Mouse (Mus musculus) kidney, embryonic 15.5 days (tissue): Measurements from ENCODE around the gene Cyren. TPM values are rescaled to one million over a fixed set of nuclear protein-coding genes. Genes with fewer than 3 reads are reported as not detected.
A peak's percentile ranks its signal among the peaks of the same experiment; 100 is the strongest.

ENCODE experiments used
- ATAC-seq: fragments of 200-750 bp; cut with Nextera tagmentation; replicated peaks from 2 replicates; pipeline ENCODE4 v1.8.0; 2017; ENCODE audit warnings: moderate TSS enrichment; ENCODE audit not compliant: low FRiP score
- H3K27ac ChIP-seq: fragments of 300-500 bp; sonication (generic); 2 replicates; pipeline ENCODE4 v1.5.1; 2015; ENCODE audit warnings: mild to moderate bottlenecking, inconsistent platforms
- H3K27me3 ChIP-seq: fragments of 300-500 bp; sonication (generic); 2 replicates; pipeline ENCODE4 v1.6.1; 2015; ENCODE audit warnings: inconsistent platforms
- H3K36me3 ChIP-seq: fragments of 300-500 bp; sonication (generic); 2 replicates; pipeline ENCODE4 v1.6.1; 2015; ENCODE audit warnings: inconsistent platforms
- H3K4me1 ChIP-seq: fragments of 300-500 bp; sonication (generic); 2 replicates; pipeline ENCODE4 v1.6.1; 2015; ENCODE audit warnings: inconsistent platforms
- H3K4me2 ChIP-seq: fragments of 300-500 bp; sonication (generic); 2 replicates; pipeline ENCODE4 v1.6.1; 2015; ENCODE audit warnings: moderate library complexity, mild to moderate bottlenecking, inconsistent platforms
- H3K4me3 ChIP-seq: fragments of 300-500 bp; sonication (generic); replicated peaks from 2 replicates; pipeline ENCODE4 v1.5.1; 2015; ENCODE audit warnings: mild to moderate bottlenecking, inconsistent platforms
- H3K9ac ChIP-seq: fragments of 300-500 bp; sonication (generic); 2 replicates; pipeline ENCODE4 v1.6.1; 2015; ENCODE audit warnings: mild to moderate bottlenecking, inconsistent platforms
- H3K9me3 ChIP-seq: fragments of 300-500 bp; sonication (generic); replicated peaks from 2 replicates; pipeline ENCODE4 v1.6.1; 2016; ENCODE audit warnings: inconsistent platforms
- WGBS: fragments of 180-500 bp; shearing (Covaris S2); methylation state at CpG from one replicate; pipeline ENCODE4 v1.1.7; 2015; ENCODE audit warnings: mixed read lengths; 5-methylcytosine and 5-hydroxymethylcytosine counted together
- polyA plus RNA-seq: library from polyadenylated mRNA; unstranded; fragments of >200 nt; fragmentation: Nextera tagmentation; extraction: Ambion mirVana; gene quantifications from 2 replicates; pipeline ENCODE4 v1.2.1, GENCODE M21; 2015

Gene Cyren
- polyA plus RNA-seq, 1 experiment from 2014 or later, result 15.6 TPM

DNA sequence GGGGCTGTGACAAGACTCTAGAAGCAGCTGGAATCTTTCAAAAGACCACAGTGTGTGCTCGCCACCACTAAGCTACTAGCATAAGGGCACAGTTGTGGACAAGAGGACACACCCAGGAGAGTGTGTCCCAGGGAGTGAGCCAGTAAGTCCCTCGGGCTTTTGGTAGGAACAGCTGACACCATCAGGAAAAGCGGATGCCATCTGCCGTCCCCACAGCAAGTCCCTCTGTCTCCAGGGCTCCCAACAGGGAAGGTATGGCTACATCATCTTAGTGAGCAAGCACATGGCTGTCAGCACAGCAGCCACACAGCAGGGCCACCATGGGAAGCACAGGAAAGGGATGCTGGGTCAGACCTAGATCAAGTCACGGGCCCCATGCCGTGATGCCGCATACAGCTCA, 17.7 kb upstream of the Cyren start:
- Histone ChIP-seq H3K27ac (no peak overlapping the region), H3K4me2 (no peak overlapping the region), H3K36me3 (peaks cover 86% of the 10 kb centered on the region), H3K4me3 (no peak overlapping the region), H3K9ac (no peak overlapping the region), H3K4me1 (no peaks in the 10 kb centered on the region), H3K9me3 (no peaks in the 10 kb centered on the region), H3K27me3 (no peaks in the 10 kb centered on the region)
- WGBS, result 85% methylated on average over 7 of the region's 7 CpGs
- no peak for ATAC-seq

DNA sequence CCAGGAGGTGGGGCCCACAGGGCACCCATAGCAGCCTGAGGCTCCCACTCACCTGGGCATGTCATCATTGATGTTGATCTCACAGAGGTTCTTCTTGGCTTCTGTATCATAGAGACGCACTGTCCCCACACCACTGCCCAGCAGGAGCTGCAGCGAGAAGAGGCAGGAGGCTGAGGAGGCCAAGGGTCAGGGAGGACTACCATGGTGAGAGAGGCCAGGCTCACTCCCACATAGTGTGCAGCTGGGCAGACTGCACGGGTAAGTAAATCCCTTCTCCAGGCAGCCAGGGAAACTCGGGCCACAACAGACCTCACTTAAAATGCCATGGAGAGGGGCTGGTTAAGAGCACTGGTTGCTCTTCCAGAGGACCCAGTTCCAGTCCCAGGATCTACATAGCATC, 11.3 kb upstream of the Cyren start:
- peak; percentile 76 for ATAC-seq
- WGBS, result 39% methylated on average over 4 of the region's 4 CpGs
- Histone ChIP-seq H3K9me3 (no peaks in the 10 kb centered on the region), H3K27ac (0 out of 2 replicates have a peak overlapping the region, but pooled peaks have one; percentile 61), H3K27me3 (no peaks in the 10 kb centered on the region), H3K4me2 (no peak overlapping the region), H3K4me1 (peaks cover 14% of the 10 kb centered on the region), H3K36me3 (peaks cover 77% of the 10 kb centered on the region), H3K4me3 (no peak overlapping the region), H3K9ac (no peak overlapping the region)

DNA sequence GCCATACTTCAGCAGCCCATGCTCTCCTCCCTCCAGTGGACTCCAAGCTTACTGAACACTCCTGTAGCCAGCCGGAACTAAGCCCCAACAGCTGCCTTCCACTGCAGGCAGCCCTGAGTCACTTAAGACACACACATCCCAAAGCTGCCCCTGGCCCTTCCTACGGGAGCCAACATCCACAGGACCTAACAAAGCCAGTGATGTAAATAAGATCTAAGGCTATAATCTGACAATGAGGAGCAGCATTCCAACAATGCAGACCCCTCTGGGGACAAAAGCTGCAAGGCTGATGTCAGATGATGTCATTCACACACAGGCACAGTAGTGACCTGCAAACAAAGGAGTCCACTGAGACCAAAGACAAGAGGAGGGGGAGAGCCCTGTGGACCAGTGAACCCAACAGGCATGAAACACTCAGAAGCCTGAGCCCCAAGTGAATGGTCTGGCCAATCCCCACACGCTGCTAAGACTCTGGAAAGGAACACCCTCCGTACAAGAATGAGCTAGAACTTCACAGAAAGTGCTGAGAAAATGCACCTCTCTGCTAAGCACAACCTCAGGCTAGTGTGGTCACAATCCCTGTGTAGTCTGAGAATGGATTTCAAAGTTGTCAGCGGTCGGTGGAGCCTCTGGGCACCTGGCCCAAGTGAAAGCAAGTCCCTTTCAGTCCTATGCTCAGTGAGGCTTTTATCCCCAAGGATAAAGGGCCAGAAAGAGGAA, 9.4 kb upstream of the Cyren start:
- Histone ChIP-seq H3K9ac (no peak overlapping the region), H3K36me3 (peaks cover 76% of the 10 kb centered on the region), H3K4me2 (no peak overlapping the region), H3K4me1 (peaks cover 14% of the 10 kb centered on the region), H3K27me3 (no peaks in the 10 kb centered on the region), H3K9me3 (no peaks in the 10 kb centered on the region), H3K27ac (no peak overlapping the region), H3K4me3 (no peak overlapping the region)
- no peak for ATAC-seq
- WGBS, result 77% methylated on average over 6 of the region's 6 CpGs

DNA sequence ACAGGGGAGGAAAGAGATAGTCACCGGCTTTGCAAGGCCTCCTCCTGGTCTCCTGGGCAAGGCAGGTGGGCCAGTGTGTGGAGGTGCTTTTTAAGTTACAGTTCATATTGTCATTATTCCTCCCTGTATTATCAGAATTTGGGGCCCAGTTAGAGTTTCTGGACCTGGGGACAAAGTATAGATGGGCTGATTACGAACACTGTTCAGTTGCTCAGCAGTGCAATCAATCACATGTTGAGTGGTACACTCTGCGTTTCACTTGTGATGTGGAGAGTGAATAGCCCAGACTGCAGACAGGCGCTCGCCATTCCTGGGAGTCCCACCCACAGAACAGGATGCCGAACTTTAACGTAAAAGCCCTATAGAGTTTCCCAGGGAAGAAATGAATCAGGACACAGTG, 6.9 kb upstream of the Cyren start:
- Histone ChIP-seq H3K36me3 (peaks cover 73% of the 10 kb centered on the region), H3K4me2 (no peak overlapping the region), H3K4me1 (peaks cover 14% of the 10 kb centered on the region), H3K9ac (no peak overlapping the region), H3K27me3 (no peaks in the 10 kb centered on the region), H3K9me3 (no peaks in the 10 kb centered on the region), H3K27ac (no peak overlapping the region), H3K4me3 (no peak overlapping the region)
- 85% methylated on average over 7 of the region's 7 CpGs for WGBS
- no peak for ATAC-seq

DNA sequence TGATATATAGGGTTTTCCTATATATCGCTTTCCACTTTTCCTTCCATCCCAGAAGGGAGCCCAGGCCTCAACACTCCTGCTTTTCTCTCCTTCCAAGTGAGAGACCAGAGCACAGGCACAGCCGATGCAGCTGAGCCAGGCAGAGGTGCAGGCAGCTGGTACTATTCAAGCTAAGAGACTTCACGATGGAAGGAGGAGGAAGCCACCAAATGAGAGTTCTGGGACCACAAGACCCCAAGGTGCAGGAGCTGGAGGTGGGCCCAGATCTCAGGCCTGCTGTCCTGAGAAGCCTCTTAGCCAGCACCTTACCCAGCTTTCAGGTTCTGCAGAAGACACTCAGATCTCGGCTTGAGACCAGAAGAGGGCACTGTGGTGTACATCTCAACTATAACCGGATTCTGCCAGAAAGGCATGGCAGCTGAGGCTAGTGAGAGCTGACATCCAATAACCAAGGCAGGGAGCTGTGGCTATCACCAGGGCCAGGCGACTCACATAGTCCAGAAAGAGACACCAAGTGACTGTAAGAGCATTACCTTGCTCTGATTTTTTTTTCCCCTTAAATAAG, 2.1 kb upstream of the Cyren start:
- peaks cover 29% of the 10 kb centered on the region for H3K4me1 ChIP-seq
- ATAC-seq, result no peak
- H3K9me3 ChIP-seq, result no peaks in the 10 kb centered on the region
- peaks cover 50% of the 10 kb centered on the region for H3K36me3 ChIP-seq
- 52% methylated on average over 6 of the region's 6 CpGs for WGBS
- no peak overlapping the region for H3K4me3 ChIP-seq
- no peak overlapping the region for H3K9ac ChIP-seq
- H3K4me2 ChIP-seq, result no peak overlapping the region
- H3K27me3 ChIP-seq, result no peaks in the 10 kb centered on the region
- no peak overlapping the region for H3K27ac ChIP-seq

DNA sequence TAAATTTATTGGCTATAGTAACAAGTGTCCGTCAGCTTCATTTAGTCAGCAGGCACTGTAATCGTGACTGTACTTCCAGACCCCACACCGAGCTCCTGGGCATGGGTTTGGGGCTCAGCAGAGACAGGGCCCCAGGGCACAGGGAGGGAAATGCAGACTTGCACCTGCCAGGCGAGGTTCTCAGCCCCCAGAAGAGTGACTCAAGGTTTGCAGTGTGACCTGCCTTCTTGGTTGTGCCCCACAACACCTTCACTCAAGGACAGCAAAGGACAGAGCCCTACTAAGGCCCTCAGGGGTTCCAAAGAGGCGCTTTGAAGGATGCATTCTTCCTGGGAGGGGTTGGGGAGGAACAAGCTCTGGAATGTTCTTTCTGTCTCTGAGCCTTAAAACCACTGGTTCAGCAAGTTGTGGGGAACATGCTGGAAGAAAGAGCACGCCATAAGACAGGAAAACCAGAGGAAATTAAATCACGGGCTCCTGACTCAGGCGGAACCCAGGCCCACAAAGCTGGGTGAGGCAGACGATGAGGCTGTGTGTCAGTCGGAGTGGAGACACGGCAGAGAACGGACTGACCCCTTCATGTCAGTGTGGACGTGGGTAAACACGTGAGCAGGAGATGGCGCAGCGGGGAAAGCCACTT, 1.4 kb upstream of the Cyren start:
- ATAC-seq, result no peak
- H3K27me3 ChIP-seq, result no peaks in the 10 kb centered on the region
- no peak overlapping the region for H3K27ac ChIP-seq
- peaks cover 45% of the 10 kb centered on the region for H3K36me3 ChIP-seq
- no peaks in the 10 kb centered on the region for H3K9me3 ChIP-seq
- no peak overlapping the region for H3K4me3 ChIP-seq
- H3K9ac ChIP-seq, result no peak overlapping the region
- H3K4me2 ChIP-seq, result no peak overlapping the region
- WGBS, result 87% methylated on average over 16 of the region's 16 CpGs
- peaks cover 36% of the 10 kb centered on the region for H3K4me1 ChIP-seq

DNA sequence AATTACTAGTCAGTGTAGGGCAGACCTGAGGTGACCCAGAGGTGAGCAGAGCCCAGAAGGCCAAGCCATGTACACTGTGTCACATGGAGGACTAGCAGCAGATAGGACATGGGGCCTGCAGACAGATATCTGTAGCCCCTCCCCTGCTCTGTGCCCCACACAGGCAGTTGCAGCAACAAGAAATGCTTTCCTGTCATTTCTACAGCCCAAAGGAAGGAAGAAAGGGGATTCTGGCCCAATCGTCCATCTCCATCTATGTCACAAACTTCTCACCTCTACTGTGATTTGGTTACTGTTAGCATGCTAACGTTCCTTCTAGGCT, 1.1 kb downstream of the Cyren start:
- H3K27me3 ChIP-seq, result no peaks in the 10 kb centered on the region
- peaks cover 42% of the 10 kb centered on the region for H3K4me1 ChIP-seq
- H3K36me3 ChIP-seq, result peaks cover 23% of the 10 kb centered on the region
- no peak for ATAC-seq
- 25% methylated on average over 2 of the region's 2 CpGs for WGBS
- peak overlapping the region; percentile 97; the same call in 1 of the 2 replicates for H3K27ac ChIP-seq
- no peaks in the 10 kb centered on the region for H3K9me3 ChIP-seq
- peak overlapping the region; percentile 83 for H3K4me3 ChIP-seq
- H3K9ac ChIP-seq, result peak overlapping the region; percentile 96
- H3K4me2 ChIP-seq, result peak overlapping the region; percentile 70

DNA sequence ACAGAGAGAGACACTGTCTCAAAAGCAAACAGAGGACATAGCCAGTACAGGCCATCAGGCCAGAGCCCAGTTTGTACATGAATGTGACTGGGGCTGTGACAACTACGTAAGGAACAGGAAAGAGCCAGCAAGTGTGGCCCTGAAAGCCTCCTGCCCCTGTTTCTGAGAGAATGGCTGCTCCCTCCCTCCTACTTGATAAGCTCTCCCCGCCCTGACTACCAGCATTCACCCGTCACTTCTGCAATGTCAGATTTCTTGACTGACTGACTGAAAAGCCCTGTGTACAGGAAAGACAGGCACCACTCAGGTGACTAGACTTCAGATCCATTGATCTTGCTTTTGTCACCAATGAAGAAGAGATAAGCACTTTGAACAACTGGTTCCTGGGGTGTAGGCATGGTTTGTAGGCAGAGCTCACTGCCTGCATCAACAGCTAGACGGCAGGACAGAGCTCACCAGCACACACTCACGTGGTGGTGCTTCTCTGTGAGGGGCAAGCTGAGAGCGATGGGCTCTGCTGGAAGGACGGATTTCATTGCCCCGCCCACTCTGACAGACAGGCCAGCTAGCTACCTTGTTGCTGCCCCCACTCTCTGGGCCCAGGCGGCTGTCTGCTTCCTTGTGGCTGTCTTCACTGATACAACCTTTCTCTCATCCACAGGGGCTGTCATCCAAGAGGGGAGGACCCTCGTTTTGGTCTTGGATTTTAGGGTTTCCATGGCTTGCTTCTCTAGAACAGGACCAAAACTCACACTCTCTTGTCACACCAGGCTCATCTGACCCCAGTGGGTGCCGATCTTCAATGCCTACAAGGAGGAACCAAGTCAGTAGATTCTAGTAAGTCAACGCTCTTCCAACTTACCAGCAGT, 1.7 kb downstream of the Cyren start:
- 66% methylated on average over 12 of the region's 12 CpGs for WGBS
- Histone ChIP-seq H3K36me3 (peaks cover 22% of the 10 kb centered on the region), H3K27ac (peak overlapping the region; percentile 97; the same call in 1 of the 2 replicates), H3K4me3 (no peak overlapping the region), H3K9me3 (no peaks in the 10 kb centered on the region), H3K27me3 (no peaks in the 10 kb centered on the region), H3K4me2 (peak overlapping the region; percentile 70), H3K4me1 (peaks cover 42% of the 10 kb centered on the region), H3K9ac (0 out of 2 replicates have a peak overlapping the region, but pooled peaks have one; percentile 96)
- no peak for ATAC-seq

DNA sequence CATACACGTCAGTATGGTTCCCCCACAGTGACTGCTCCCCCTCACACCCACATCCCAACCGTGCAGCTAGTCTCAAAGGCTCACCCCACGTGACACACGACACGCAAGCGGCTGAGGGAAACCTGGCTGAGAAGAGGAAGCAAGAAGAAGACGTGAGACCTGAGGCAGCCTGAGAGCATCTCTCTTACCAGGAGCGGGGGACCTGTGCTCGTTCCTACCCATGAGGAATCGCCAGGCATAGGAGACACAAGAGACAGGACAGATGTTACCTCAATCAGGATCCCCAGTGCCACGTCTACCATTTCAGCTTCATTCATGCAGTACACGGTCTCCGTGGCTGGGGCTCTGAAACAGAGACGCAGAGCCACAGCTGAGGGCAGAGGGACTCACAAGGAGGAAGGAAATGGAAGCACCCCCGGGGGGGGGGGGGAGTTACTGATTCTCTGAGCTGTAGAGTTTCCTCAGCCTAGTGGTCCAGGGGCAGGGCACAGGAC, 2.5 kb downstream of the Cyren start:
- 78% methylated on average over 15 of the region's 15 CpGs for WGBS
- Histone ChIP-seq H3K4me2 (no peak overlapping the region), H3K4me1 (peaks cover 47% of the 10 kb centered on the region), H3K9ac (no peak overlapping the region), H3K36me3 (peaks cover 14% of the 10 kb centered on the region; the same call in 1 of the 2 replicates), H3K9me3 (no peaks in the 10 kb centered on the region), H3K27me3 (no peaks in the 10 kb centered on the region), H3K4me3 (no peak overlapping the region), H3K27ac (peak overlapping the region; percentile 80)
- ATAC-seq, result no peak

DNA sequence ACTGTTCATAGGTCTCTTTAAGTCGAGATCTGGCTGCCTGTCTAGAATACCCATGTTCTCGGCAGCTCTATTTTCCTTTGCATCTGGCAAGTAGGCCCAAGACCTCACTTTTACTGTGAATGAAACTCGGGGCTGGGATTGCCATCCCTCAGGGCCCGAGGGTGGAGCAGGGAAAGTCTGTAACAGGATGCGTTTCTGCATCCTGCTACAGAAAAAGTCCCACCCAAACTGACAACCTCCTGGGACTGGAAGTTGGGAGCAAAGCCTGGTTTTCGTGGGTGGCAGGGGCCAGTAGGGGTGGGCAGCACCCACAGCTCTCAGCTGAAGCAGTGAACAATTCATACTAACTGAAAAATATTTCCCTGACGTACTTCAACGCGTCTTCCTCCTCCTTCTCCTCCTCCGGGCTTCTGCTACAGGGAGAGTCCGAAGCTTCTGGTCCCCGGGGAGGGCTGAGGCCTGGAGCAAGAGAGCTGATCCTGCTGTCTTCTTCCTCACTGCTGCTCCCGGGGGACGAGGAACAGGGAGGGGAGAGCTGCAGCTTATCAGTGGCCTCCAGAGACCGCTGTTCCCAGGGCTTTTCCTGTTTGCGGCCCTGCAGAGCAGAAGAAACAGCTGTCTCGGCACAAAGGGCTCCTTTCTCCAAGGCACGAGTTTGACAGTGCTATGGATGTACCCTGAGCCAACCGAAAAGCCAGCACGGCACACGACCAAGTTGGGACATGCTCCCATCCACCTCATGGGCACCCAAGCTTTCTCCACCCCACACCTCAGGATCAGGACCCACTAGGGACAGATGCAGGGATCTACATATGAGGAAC, 3.5 kb downstream of the Cyren start:
- Histone ChIP-seq H3K9ac (0 out of 2 replicates have a peak overlapping the region, but pooled peaks have one; percentile 10), H3K4me1 (peaks cover 47% of the 10 kb centered on the region), H3K4me3 (no peak overlapping the region), H3K9me3 (no peaks in the 10 kb centered on the region), H3K4me2 (peak overlapping the region; percentile 14; the same call in 1 of the 2 replicates), H3K27ac (peak overlapping the region; percentile 80), H3K27me3 (no peaks in the 10 kb centered on the region), H3K36me3 (peaks cover 6% of the 10 kb centered on the region; the same call in 1 of the 2 replicates)
- 60% methylated on average over 21 of the region's 21 CpGs for WGBS
- no peak for ATAC-seq

DNA sequence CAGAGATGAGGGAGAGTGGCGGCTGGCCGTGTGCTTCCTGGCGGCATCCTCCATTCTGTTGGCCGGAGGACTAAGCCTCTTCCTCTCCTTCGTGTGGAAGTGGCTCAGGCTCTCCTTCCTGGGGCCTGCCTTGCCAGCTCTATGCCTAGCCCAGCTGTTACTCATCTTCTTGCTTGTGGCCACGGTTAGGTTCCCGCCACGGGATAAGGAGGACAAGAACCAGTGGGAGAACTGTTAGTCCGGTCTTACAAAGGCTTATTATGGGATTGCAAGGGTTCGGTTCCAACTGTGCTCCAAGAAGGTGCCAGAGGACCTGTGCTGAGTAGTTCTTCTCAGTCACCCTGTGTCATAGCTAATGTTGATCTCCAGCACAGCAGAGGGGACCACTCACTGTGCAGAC, 5.0 kb downstream of the Cyren start:
- Histone ChIP-seq H3K9ac (no peak overlapping the region), H3K4me1 (peaks cover 41% of the 10 kb centered on the region), H3K36me3 (0 out of 2 replicates have a peak, but pooled peaks cover 3% of the 10 kb centered on the region), H3K4me2 (no peak overlapping the region), H3K4me3 (no peak overlapping the region), H3K27me3 (no peaks in the 10 kb centered on the region), H3K27ac (no peak overlapping the region), H3K9me3 (no peaks in the 10 kb centered on the region)
- no peak for ATAC-seq
- 86% methylated on average over 10 of the region's 10 CpGs for WGBS
